Mouse (Mus musculus): Measurements from ENCODE around the gene Lix1l.

The Lix1l gene

DNA sequence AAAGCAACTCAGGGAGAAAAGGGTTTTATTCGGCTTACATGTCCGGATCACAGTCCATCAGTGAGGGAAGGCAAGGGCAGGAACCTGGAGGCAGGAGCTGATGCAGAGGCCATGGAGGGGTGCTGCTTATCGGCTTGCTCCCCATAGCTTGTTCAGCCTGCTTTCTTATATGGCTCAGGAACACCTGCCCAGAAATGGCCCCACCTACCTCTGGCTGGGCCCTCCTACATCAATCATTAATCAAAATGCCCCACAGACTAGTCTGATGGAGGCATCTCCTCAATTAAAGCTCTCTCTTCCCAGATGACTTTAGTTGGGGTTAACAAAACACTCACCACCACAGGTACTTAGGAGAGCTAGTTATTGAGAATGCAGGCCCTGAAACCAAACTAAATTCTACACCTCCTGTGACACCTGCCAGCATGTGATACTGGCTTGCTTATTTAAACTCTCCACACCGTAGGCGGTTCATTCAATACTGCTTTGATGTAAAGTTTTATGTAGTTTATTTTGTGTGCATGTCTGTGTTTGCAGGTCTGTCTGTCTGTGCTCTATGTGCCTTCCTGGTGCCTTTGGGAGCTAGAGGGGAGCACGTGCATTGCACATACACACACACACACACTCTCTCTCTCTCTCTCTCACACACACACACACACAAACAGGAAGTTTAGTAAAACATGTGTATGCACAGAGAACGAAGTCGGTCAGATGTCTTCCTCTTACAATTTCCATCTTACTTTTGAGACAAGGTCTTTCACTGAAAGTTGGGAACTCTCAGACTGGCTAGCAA, 34.1 kb upstream of the Lix1l start:
- in situ Hi-C loops (cut with MboI) = no loop called here

DNA sequence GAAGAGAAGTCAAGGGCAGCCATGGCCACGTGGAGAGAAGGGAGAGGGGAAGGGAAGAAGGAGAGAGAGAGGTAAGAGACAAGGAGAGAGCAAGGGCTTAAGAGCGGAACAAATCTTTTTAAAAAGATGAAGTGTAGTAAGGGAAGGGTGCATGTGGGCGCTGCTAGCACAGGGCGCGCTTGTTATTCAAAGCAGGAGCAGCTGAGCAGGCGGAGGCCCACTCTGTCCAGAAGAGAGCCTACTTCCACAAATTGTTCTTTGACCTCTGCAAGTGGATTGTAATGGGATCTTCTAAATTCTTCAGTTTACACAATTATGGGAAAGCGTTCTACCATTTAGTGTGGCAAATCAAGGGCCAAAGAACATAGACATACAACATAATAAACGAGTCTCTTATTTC, 32.3 kb upstream of the Lix1l start:
- in situ Hi-C loops (cut with MboI) = no loop called here

DNA sequence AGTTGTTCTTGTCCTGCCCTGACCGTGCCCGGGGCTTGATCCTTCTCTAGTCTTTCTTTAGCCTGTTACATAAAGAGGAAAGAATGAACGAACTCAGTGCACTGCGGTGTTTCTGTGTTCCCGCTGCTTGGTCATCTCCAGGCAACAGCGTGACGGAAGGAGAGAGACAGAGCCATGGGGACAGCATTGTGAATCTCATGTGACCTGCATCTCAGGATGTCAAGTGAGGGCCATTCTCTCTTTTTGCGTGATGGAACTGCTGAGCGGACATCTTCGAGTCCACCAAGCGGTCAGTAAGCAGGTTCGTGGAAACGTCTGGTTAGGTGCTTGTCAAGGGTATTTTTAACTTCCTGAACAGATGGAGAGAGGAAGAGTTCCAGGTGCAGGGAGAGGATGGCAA, 31.4 kb upstream of the Lix1l start:
- in situ Hi-C loops (cut with MboI) = no loop called here

DNA sequence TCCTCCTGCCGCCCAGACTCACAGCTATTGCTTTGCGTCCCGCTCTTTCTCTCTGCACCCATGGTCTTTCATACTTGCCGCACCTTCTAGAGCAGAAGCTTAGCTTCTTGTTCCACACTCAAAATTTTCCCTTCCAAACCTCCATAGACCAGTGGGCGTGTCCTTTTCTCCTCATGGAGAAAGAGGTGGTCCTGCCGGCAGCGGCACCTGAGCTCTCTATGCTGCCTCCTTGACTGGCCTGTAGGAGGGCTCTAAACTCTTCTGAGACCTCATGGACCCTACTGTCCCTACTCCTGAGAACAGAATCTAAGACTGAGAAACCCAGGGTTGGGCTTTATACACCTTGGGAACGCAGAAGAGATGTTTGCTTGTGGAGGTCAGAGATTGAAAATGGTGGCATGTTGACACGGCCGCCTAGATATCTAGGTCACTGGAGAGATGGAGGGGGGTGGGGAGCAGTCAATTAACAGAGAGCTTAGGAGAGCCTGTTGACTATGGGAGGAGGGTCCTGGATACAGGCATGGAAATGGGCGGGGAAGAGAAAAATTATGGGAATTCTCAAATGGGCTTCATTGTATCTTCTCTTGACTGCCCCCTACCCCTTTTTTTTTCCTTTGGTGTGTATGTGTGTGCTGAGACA, 30.9 kb upstream of the Lix1l start:
- in situ Hi-C loops (cut with MboI) = no loop called here

DNA sequence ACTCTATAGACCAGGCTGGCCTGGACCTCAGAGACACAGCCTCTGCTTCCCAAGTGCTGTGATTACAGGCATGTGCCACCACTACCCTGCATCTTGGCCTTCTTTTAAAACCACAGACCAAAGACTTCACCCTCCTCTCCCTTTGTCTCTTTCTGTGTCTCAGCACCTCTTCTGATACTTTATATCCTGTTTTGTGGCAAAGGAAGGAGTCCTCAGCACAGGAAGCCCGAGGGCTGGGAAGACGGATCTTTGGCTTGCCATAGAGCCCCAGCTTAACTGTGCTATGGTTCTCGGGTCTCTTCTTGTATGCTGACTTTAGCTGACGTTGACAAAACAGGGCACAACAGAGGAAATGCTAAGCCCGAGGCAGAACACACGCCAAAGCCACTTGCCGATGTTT, 30.3 kb upstream of the Lix1l start:
- in situ Hi-C loops (cut with MboI) = no loop called here

DNA sequence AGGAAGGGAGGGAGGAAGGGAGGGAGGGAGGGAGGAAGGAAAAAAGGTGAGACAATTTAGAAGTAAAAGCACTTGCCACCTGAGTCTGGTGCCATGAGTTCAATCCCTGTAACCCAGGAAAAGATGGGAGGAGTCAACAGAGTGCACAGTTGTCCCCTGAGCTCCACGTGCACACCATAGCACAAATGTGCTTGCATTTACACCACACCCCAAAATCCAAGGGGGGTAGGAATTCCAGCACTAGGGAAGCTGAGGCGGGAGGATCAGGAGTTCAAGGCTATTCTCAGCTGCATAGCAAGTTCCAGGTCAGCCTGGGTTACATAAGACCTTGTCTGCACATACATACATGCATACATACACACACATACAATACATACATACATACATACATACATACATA, 29.6 kb upstream of the Lix1l start:
- in situ Hi-C loops (cut with MboI) = no loop called here

DNA sequence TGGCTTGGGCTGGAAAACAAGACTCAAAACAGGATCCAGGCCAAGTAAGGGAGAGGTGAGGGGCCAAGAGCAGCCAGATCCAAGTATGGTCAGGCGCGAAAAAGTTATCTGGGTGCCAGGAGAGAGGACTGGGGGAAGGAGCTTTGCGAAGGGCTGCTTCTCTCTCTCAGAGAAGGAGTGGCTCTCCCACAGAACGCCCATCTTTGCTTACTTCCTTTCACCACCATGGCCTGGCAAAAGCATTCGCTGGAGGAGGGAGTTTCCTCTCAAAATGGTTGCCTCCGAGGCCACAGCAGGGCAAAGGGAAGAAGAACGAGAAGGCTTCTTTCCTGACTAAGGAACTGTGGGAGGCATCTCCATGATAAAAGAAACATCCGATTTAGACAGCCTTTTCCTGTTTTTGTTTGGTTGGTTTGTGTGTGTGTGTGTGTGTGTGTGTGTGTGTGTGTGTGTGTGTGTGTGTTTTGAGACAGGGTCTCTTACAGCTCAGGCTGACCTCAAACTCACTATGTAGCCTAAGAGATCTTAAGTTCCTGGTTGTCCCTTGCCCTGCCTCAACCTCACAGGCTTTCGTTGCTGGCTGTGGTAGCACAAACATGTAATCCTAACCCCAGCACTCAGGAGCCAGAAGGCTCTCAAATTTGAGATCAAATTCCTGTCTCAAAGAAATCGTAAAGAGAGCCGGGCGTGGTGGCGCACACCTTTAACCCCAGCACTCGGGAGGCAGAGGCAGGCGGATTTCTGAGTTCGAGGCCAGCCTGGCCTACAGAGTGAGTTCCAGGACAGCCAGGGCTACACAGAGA, 28.9 kb upstream of the Lix1l start:
- in situ Hi-C loops (cut with MboI) = no loop called here

DNA sequence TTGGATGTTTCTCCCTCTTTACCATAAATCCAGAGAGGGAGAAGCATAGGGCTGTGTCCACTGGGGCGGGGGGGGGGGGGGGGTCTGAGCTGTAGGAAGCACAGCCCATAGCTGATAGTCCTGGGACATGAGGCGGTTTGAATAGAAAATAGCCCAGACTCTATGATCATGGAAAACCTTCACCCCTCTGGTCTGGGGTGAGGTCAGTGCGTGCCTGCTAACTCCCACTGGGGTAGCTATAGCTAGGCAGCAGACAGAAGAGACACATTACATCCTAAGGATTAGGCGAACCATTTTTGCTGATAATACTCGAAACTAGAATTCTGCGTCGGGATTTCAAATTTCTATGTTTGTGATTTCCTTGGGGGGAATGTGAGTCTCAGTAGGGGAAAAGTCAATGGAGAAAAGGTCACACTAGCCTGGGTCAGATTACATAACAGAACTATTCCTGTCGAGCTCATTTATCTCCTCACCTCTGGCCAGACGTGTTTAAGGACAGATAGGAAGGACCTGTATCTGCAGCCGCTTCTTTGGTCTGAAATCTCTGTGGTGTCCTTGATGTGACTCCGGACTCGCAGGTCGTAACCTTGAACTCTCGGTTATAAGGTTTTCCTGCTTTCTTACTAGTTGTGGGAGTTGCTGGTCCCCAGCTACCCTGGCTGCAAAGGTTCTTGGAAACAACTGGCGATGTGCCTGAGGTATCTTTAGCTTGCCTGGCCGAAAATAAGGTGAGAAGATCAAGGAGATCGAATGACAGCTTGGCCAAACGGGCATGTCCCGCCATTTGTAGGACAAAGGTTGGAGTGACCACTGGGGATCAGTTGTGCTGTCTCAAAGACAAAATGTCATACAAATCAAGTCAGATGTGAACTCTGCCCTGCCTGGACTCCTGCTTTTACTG, 27.1 kb upstream of the Lix1l start:
- in situ Hi-C loops (cut with MboI) = no loop called here

DNA sequence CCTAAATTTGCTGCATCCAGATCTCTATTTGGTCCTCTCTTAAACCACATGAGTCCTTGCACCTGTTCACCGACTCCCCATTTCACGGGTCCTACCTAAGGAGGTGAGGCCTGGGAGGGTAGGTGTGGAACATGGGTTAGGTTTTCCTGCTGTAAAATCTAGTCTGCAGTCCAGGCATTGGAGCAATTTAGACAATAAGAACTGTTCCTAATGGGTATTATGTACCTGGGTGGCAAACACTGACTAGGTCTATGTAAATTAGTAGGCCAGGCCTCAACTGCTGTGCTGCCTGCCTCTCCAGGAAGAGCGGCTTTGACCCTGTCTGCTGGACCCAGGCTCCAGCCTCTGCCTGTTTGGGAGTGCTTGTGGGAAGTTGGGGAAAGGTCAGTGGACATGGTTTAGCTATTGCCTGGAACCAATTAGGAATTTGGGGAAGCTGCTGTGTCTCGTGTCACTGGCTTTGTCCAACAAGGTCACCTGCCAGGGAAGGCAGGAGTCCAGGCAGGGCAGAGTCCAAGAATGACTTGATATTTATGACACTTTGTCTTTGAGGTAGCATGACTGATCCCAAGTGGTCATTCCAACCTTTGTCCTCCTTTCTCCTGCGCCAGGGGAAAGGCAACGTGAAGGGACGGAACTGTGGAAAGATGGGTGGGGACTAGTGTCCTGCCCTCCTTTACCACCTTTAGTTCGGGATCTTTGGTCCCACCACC, 25.5 kb upstream of the Lix1l start:
- in situ Hi-C loops (cut with MboI) = no loop called here

DNA sequence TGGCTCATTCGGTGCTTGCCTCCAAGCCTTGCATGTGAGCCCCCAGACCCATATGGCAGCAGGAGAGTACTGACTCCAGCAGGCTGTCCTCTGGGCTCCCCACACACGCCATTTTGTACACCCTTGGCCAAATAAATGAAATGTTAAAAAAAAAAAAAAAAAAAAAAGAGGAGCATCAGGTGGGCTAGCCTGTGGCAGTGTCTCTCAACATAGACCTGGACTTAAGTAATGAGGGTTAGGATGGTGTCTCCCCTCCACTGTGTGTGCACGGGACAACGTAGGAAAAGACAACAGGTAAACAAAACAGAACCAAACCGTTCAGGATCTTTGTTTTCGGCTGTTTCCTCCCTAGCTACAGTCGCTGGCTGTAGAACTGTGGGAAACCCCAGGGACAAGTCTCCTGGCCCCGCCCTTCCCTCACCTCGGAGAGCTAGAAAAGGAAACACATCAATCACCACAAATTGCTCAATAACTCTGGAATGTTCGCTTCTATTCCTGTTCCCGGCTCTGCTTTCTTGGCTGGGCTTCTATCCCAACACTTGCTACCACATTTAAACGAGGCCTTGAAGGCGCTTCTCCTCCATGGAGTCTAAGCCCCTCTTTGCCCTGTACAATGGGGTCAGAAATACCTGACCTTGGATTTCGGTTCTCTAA, 24.8 kb upstream of the Lix1l start:
- in situ Hi-C loops (cut with MboI) = no loop called here

DNA sequence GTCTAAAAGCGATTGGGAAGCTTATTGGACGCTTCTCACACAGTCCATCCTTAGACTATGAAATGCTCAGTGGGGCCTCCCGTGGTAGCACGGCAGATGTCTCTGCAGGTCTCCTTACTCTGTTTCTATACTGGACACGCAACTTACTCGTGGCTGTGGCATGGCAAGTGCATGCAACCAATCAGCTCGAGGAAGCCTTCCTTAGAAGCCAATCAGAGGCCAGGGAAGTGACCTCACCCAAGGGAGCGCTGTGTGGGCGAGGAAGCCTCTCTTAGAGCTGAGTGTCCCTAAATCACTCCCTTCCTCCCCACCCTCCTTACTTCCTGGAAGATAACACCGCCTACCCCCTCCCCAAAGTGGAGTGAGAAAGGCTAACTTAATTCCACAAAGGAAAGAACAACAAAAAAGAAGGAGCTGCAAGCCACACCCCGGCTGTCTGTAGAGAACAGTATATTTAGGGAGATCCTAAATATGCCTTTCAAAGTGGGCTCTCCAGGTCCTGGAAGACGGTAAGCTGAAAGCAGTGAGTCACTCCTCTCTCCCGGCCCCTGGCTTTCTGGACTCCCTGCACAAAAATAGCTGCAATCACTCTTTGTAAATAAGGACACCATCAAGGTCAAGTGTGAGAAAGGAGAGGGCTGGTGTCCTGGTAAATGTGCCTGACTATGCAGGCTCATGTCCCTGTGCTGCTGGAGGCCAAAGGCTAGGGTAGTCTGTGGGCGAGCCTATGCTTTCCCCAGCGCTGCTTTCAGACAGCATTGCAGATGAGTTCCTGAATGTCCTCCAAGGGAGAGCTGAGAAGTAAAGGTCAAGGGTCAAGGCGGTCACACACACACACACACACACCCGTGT, 24.0 kb upstream of the Lix1l start, which contains the start of gene Gm16253:
TSS of gene Gm16253 (plus strand) at position 295 of the 852 bp plus-strand sequence.
- in situ Hi-C loops (cut with MboI) = no loop called here

DNA sequence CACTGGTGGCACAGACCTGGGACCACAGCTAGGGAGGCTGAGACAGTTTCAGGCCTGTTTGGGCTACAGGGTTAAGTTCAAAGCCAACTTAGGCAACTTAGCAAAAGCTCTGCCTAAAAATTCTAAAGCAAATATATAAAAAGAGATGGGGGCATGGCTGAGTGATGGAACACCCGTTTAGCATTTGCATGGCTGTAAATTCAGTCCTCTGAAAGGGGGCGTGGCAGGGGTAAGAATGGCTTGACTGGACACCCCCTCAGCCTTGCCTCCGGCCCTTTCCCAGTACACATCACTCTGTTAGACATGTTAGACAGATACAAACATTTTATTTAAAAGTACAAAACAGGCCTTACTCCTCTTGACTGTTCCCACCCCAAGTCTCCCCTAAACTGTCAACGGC, 23.4 kb upstream of the Lix1l start:
- in situ Hi-C loops (cut with MboI) = no loop called here

DNA sequence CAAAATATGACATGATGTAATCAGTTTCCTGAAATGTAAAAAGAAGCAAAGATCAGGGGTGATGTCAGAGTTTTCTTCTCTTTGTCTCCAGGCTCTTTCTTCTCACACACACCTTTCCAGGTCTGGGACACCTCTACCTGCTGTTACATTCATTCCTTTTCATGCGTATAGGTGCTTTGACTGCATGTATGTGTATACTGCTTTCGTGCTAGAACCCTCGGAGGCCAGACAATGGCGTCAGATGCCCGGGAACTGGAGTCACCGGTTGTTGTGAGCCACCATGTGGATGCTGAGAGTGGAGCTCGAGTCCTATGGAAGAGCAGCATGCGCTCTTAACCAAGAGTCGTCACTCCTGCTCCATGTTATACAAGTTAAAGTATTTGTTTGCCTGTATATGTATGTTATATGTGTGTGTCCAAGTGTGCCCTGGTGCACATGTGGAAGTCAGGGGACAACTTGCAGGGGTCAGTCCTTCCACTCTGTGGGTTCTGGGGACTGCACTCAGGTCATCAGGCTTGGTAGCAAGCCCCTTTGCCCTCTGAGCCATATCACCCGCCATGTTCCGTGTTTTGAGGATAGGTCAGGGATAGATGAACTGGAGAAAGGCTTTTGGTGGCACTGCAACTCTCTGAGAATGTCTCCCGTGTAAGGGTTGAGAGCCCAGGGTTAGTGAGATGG, 22.2 kb upstream of the Lix1l start:
- in situ Hi-C loops (cut with MboI) = no loop called here

DNA sequence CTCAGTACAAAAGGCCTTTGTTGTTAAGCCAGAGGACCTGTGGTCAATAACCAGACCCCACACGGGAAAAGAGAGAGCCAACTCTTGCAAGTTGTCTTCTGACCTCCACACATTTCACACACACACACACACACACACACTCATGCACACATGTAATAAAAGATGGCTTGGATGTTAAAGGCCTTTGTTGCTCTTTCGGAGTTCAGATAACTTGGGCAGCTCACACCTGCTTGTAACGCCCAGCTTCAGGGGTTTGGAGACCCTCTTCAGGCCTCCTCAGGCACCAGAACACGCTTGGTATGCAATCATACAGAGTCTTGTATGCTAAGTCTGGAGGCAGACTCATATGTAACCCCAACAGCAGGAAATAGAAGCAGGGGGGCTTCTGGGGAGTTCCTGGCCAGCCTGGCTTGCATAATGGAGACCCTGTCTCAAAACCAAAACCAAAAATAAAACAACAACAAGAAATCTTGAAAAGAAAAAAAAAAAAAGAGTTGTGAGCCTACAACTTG, 21.7 kb upstream of the Lix1l start:
- in situ Hi-C loops (cut with MboI) = no loop called here

DNA sequence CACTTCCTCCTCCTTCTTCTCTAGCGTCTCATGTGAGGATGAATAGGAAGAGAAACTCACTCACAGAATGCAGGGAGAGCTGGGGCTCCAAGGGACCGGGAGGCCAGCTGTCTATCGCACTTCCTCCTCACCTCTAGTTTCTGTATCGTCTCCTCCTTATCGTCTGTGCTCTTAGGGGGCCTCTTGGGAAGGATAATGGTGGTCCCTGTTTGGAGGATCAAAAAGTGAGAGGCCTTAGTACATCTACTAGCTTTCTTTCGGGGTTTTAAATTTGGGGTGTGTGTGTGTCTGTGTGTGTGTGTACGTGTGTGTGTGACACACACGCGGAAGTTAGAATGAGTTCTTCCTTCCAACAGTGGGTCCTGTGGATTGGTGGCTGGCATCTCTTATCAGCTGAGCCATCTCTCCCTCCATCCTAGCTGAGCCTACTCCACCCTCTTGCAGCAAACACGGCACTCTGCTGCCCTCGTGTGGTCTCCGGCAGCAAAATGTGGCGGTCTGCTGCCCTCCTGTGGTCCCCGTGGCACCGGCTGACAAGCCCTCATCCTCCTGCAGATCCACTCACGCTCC, 21.0 kb upstream of the Lix1l start:
- in situ Hi-C loops (cut with MboI) = loop anchor here (5.0 kb wide), 1 partner anchor 38 kb away; no protein-coding TSS in a partner anchor

DNA sequence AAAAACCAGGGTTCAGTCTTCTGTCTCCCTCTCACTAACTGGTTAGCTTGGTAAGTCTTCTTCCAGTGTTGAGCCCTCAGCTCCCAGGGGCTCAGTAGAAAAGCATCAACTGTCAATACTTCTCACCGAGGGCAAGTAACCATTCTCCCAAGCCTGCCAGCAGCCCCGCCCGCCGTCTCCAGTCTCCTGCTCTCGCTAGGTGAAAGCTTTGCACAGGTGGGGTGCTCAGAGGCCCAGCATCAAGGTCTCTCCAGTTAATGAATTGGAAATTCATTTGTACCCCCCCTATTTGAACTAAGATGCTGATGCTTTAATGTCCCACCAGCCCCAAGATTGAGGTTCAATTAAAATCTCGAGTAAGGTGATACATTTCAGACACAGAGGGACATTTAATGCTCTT, 19.8 kb upstream of the Lix1l start:
- in situ Hi-C loops (cut with MboI) = loop anchor here (5.0 kb wide), 1 partner anchor 39 kb away; no protein-coding TSS in a partner anchor

DNA sequence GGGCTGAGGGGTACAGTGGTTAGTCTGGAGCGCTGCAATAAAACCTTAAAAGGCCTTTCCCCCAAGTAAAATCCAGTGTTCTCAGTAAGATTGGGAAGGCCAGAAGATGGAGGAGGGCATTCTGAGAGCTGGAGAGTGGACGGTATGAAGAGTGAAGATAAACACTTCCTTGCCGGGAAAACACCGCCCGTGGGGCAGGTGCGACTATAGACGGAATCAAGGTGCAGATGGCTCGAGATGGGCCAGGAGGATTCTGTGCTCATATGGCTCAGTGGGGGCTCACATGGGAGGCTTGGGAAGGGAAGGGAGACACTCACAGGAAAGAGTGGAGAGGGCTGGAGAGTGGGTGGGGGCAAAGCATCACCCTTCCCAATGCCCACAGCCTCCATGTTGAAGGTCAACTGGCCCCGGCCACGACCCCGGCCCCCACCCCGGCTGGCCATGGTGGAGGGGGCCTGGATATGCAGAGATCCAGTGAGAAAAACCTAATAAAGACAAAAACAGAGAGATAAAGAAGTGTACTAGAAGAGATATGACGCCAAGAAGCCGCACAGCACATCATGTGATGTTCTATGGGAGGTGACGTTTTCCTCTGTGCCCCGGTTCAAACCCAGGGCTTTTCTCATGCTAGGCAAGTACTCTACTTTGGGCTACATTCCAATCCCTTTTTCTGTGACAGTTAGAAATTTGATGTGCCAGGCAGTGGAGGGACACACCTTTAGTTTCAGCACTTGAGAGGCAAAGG, 19.0 kb upstream of the Lix1l start:
- in situ Hi-C loops (cut with MboI) = loop anchor here (5.0 kb wide), 1 partner anchor 40 kb away; no protein-coding TSS in a partner anchor
